In the genomic region with DNA sequence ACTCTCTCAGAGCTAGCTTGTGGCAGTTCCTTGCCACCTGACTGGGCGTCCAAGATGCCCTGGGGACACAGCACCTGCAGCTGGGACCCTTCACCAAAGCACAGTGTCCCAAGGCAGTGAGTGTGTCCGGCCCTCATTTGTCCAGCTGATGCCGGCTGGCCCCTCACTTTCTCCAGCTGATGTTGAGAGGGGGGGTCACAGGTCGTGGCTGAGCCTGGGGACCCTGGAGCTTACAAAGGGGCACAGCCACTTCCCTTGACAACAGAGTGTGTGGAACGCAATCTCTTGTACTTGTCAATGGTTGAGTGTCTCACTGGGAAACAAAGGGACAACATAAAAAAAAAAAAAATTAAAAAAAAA, we compare ENCODE assay signal across 15 mouse cellular contexts.
A peak's percentile ranks its signal among the peaks of the same experiment; 100 is the strongest.
DNase-seq lines count a peak whose midpoint lies in the region; ATAC-seq and TF ChIP-seq lines count a peak whose summit lies in the region.
"Had no signal": no experiment of that assay in that cellular context is flagged by ENCODE, and none has a peak within 500 bp of the region (broad histone marks: within the 10 kb centered on the region; RNA-seq: fewer than 3 reads in every experiment).

No protein-coding gene starts in this region.

- TF ChIP-seq POLR2A in cerebellum, adult 2 months (IDR thresholded peaks at IDR 0.05; ENCODE audit: borderline replicate concordance, insufficient read depth, low read length), result no peak

- DNase-seq in hindbrain, embryonic 10.5 days (ENCODE audit: low spot score), result peak; percentile 73
- DNase-seq in ZHBTc4 (ENCODE audit: low read depth, low spot score), result peak; percentile 25
- DNase-seq in hindbrain, embryonic 11.5 days (ENCODE audit: low spot score), result peak; percentile 54
- DNase-seq in midbrain, embryonic 14.5 days, result no peak
- no peak for DNase-seq in urinary bladder, adult 2 months (ENCODE audit: low spot score)
- no peak for DNase-seq in cerebellum, adult 2 months
- DNase-seq: cerebellum, postnatal 14 days; gastrocnemius, postnatal 10 days; kidney, postnatal 14 days had no signal

- WGBS in hindbrain, embryonic 10.5 days, result 11% methylated on average over 5 of the region's 5 CpGs
- WGBS in hindbrain, embryonic 16.5 days, result 10% methylated on average over 5 of the region's 5 CpGs
- 21% methylated on average over 5 of the region's 5 CpGs for WGBS in hindbrain, embryonic 11.5 days
- WGBS in midbrain, embryonic 14.5 days, result 4% methylated on average over 5 of the region's 5 CpGs
- WGBS in intestine, embryonic 16.5 days, result 64% methylated on average over 5 of the region's 5 CpGs
- 42% methylated on average over 5 of the region's 5 CpGs for WGBS in cerebellum, adult 2 months

- no peak for TF ChIP-seq CTCF in cerebellum, adult 2 months (IDR thresholded peaks at IDR 0.05; ENCODE audit: borderline replicate concordance, insufficient read depth, low read depth, low read length)

- H3K4me2 ChIP-seq in hindbrain, embryonic 16.5 days (ENCODE audit: low read length), result no peak overlapping the region
- no peak overlapping the region for H3K4me2 ChIP-seq in hindbrain, embryonic 11.5 days (replicated peaks; ENCODE audit: low read depth, low read length)
- 0 out of 2 replicates have a peak overlapping the region, but pooled peaks have one; percentile 25 for H3K4me2 ChIP-seq in midbrain, embryonic 14.5 days (ENCODE audit: low read length)
- H3K4me2 ChIP-seq in intestine, embryonic 16.5 days (ENCODE audit: low read depth, low read length), result no peak overlapping the region
- H3K4me2 ChIP-seq: heart, embryonic 13.5 days; limb, embryonic 15.5 days had no signal

- no peaks in the 10 kb centered on the region for H3K36me3 ChIP-seq in hindbrain, embryonic 10.5 days
- H3K36me3 ChIP-seq in hindbrain, embryonic 16.5 days (ENCODE audit: control insufficient read depth, insufficient read depth, low read length), result no peaks in the 10 kb centered on the region
- H3K36me3 ChIP-seq in hindbrain, embryonic 11.5 days (ENCODE audit: control insufficient read depth, insufficient read depth, low read length), result no peaks in the 10 kb centered on the region
- no peaks in the 10 kb centered on the region for H3K36me3 ChIP-seq in midbrain, embryonic 14.5 days (ENCODE audit: control insufficient read depth, insufficient read depth, low read length)
- no peaks in the 10 kb centered on the region for H3K36me3 ChIP-seq in intestine, embryonic 16.5 days (ENCODE audit: control insufficient read depth, insufficient read depth, low read length)
- H3K36me3 ChIP-seq: heart, embryonic 13.5 days; hindbrain, embryonic 15.5 days; limb, embryonic 15.5 days had no signal

- H3K9me3 ChIP-seq in hindbrain, embryonic 10.5 days, result no peaks in the 10 kb centered on the region
- H3K9me3 ChIP-seq in hindbrain, embryonic 16.5 days (ENCODE audit: control insufficient read depth, low read length), result no peaks in the 10 kb centered on the region
- H3K9me3 ChIP-seq in hindbrain, embryonic 11.5 days (ENCODE audit: control insufficient read depth, low read length), result no peaks in the 10 kb centered on the region
- H3K9me3 ChIP-seq in midbrain, embryonic 14.5 days (ENCODE audit: control insufficient read depth, low read length), result no peaks in the 10 kb centered on the region
- no peaks in the 10 kb centered on the region for H3K9me3 ChIP-seq in intestine, embryonic 16.5 days (ENCODE audit: control insufficient read depth, low read length)
- H3K9me3 ChIP-seq: heart, embryonic 13.5 days; hindbrain, embryonic 15.5 days; limb, embryonic 15.5 days had no signal

- no peak; the same call in 1 of the 2 replicates for ATAC-seq in hindbrain, embryonic 16.5 days
- ATAC-seq in hindbrain, embryonic 11.5 days (ENCODE audit: low FRiP score), result peak; percentile 70
- 0 out of 2 replicates have a peak, but pooled peaks have one; percentile 39 for ATAC-seq in midbrain, embryonic 14.5 days (ENCODE audit: low FRiP score, low TSS enrichment)
- ATAC-seq in intestine, embryonic 16.5 days, result no peak

- H3K9ac ChIP-seq in hindbrain, embryonic 16.5 days (ENCODE audit: low read depth, low read length), result no peak overlapping the region
- H3K9ac ChIP-seq in hindbrain, embryonic 11.5 days (ENCODE audit: low read depth, low read length), result no peak overlapping the region
- no peak overlapping the region for H3K9ac ChIP-seq in midbrain, embryonic 14.5 days (replicated peaks; ENCODE audit: low read length)
- H3K9ac ChIP-seq in intestine, embryonic 16.5 days (ENCODE audit: low read depth, low read length), result no peak overlapping the region
- H3K9ac ChIP-seq: heart, embryonic 13.5 days; hindbrain, embryonic 15.5 days; limb, embryonic 15.5 days had no signal

- peaks cover 97% of the 10 kb centered on the region for H3K27me3 ChIP-seq in hindbrain, embryonic 10.5 days (ENCODE audit: insufficient read depth, poor library complexity, severe bottlenecking)
- peaks cover 26% of the 10 kb centered on the region for H3K27me3 ChIP-seq in hindbrain, embryonic 16.5 days (replicated peaks; ENCODE audit: control insufficient read depth, insufficient read depth, low read length)
- peaks cover 79% of the 10 kb centered on the region for H3K27me3 ChIP-seq in hindbrain, embryonic 11.5 days (ENCODE audit: control insufficient read depth, insufficient read depth, low read length)
- H3K27me3 ChIP-seq in midbrain, embryonic 14.5 days (ENCODE audit: control insufficient read depth, insufficient read depth, low read length), result peaks cover 80% of the 10 kb centered on the region
- no peaks in the 10 kb centered on the region for H3K27me3 ChIP-seq in intestine, embryonic 16.5 days (replicated peaks; ENCODE audit: control insufficient read depth, insufficient read depth, low read length)
- no peaks in the 10 kb centered on the region; the same call in 1 of the 2 replicates for H3K27me3 ChIP-seq in cerebellum, adult 2 months (ENCODE audit: control insufficient read depth, insufficient read depth, low read length)
- H3K27me3 ChIP-seq: limb, embryonic 15.5 days had no signal

- H3K27ac ChIP-seq in hindbrain, embryonic 10.5 days, result peak overlapping the region; percentile 78
- no peak overlapping the region for H3K27ac ChIP-seq in hindbrain, embryonic 16.5 days (ENCODE audit: low read depth, low read length)
- peak overlapping the region; percentile 30; the same call in 1 of the 2 replicates for H3K27ac ChIP-seq in hindbrain, embryonic 11.5 days (ENCODE audit: low read depth, low read length)
- no peak overlapping the region for H3K27ac ChIP-seq in midbrain, embryonic 14.5 days (replicated peaks; ENCODE audit: low read depth, low read length)
- H3K27ac ChIP-seq in intestine, embryonic 16.5 days (ENCODE audit: low read length), result no peak overlapping the region
- no peak overlapping the region for H3K27ac ChIP-seq in cerebellum, adult 2 months (ENCODE audit: insufficient read depth, low read length)
- H3K27ac ChIP-seq: heart, embryonic 13.5 days; hindbrain, embryonic 15.5 days; limb, embryonic 15.5 days had no signal

- H3K4me1 ChIP-seq in hindbrain, embryonic 10.5 days (replicated peaks), result peaks cover 29% of the 10 kb centered on the region
- H3K4me1 ChIP-seq in hindbrain, embryonic 16.5 days (ENCODE audit: control insufficient read depth, insufficient read depth, low read depth, low read length), result no peaks in the 10 kb centered on the region; the same call in 1 of the 2 replicates
- peaks cover 9% of the 10 kb centered on the region for H3K4me1 ChIP-seq in hindbrain, embryonic 11.5 days (replicated peaks; ENCODE audit: control insufficient read depth, insufficient read depth, low read length)
- H3K4me1 ChIP-seq in midbrain, embryonic 14.5 days (ENCODE audit: control insufficient read depth, insufficient read depth, low read length), result peaks cover 10% of the 10 kb centered on the region
- no peaks in the 10 kb centered on the region for H3K4me1 ChIP-seq in intestine, embryonic 16.5 days (ENCODE audit: control insufficient read depth, insufficient read depth, low read length)
- no peaks in the 10 kb centered on the region for H3K4me1 ChIP-seq in cerebellum, adult 2 months (ENCODE audit: control insufficient read depth, insufficient read depth, low read length)

- H3K4me3 ChIP-seq in hindbrain, embryonic 10.5 days, result peak overlapping the region; percentile 16
- no peak overlapping the region for H3K4me3 ChIP-seq in hindbrain, embryonic 16.5 days (ENCODE audit: low read length)
- no peak overlapping the region for H3K4me3 ChIP-seq in hindbrain, embryonic 11.5 days (ENCODE audit: low read depth, low read length)
- H3K4me3 ChIP-seq in midbrain, embryonic 14.5 days (replicated peaks; ENCODE audit: low read depth, low read length), result no peak overlapping the region
- H3K4me3 ChIP-seq in intestine, embryonic 16.5 days (ENCODE audit: low read length), result no peak overlapping the region
- no peak overlapping the region for H3K4me3 ChIP-seq in cerebellum, adult 2 months (replicated peaks; ENCODE audit: insufficient read depth, low read depth, low read length)
- H3K4me3 ChIP-seq: erythroblast, embryonic 14.5 days; heart, embryonic 13.5 days; hindbrain, embryonic 15.5 days; limb, embryonic 15.5 days had no signal

Comparison
In these comparisons a context has a peak if more than half of its experiments do, and no peak if none do; other contexts are left out.
1. H3K27ac ChIP-seq: peak in hindbrain, embryonic 10.5 days (single experiment) and hindbrain, embryonic 11.5 days (single experiment); none in hindbrain, embryonic 16.5 days (single experiment), midbrain, embryonic 14.5 days (single experiment), intestine, embryonic 16.5 days (single experiment) and cerebellum, adult 2 months (single experiment).
2. ATAC-seq: peak in hindbrain, embryonic 11.5 days (single experiment) and midbrain, embryonic 14.5 days (single experiment); none in hindbrain, embryonic 16.5 days (single experiment) and intestine, embryonic 16.5 days (single experiment).
3. DNase-seq: peak in hindbrain, embryonic 10.5 days (single experiment), ZHBTc4 (single experiment) and hindbrain, embryonic 11.5 days (single experiment); none in midbrain, embryonic 14.5 days (single experiment), urinary bladder, adult 2 months (single experiment) and cerebellum, adult 2 months (0 of 2).